Mouse (Mus musculus) CH12F3 (cell line): ENCODE data around the gene Ece1.

Source experiments
- in situ Hi-C: fragments of 300-500 bp; cut with MboI; formaldehyde crosslinking; loops from 2 replicates; pipeline ENCODE4 v1.14.3; 2020; ENCODE audit warnings: low sequenced_read_pairs

Ece1 gene

GRCm38 (mm10) chr4:138009786-138010502, 147.9 kb downstream of the Ece1 start:
- in situ Hi-C loops, result no loop called here

GRCm38 (mm10) chr4:138013723-138014479, 151.9 kb downstream of the Ece1 start:
- in situ Hi-C loops, result no loop called here
